Comparison of ENCODE assay signal across 8 mouse cellular contexts in genomic region chr9:111055800-111056518, GRCm38 (mm10). TPM values are rescaled to one million over a fixed set of nuclear protein-coding genes. Genes with fewer than 3 reads are reported as not detected.
DNase-seq lines count a peak whose midpoint lies in the region; ATAC-seq and TF ChIP-seq lines count a peak whose summit lies in the region.

No protein-coding gene starts in this region.

- H3K36me3 ChIP-seq in heart, embryonic 10.5 days: no peaks in the 10 kb centered on the region
- peaks cover 18% of the 10 kb centered on the region for H3K36me3 ChIP-seq in G1E (replicated peaks)
- H3K36me3 ChIP-seq in heart, embryonic 14.5 days (ENCODE audit: control insufficient read depth, insufficient read depth, low read length): no peaks in the 10 kb centered on the region
- H3K36me3 ChIP-seq in liver, embryonic 15.5 days (replicated peaks): peaks cover 40% of the 10 kb centered on the region
- H3K36me3 ChIP-seq in stomach, embryonic 14.5 days (ENCODE audit: control insufficient read depth, insufficient read depth, low read length): no peaks in the 10 kb centered on the region

- H3K4me3 ChIP-seq in heart, embryonic 10.5 days: peak overlapping the region; percentile 60
- H3K4me3 ChIP-seq in G1E (ENCODE audit: low read depth, low read length): peak overlapping the region; percentile 71
- H3K4me3 ChIP-seq in heart, embryonic 14.5 days (ENCODE audit: control insufficient read depth in 1 of 2, insufficient read depth in 1 of 2, low read depth in 1 of 2, low read length in 2 of 2): peak overlapping the region; percentile 58 to 70
- peak overlapping the region; percentile 79 for H3K4me3 ChIP-seq in liver, embryonic 15.5 days (replicated peaks)
- H3K4me3 ChIP-seq in stomach, embryonic 14.5 days (ENCODE audit: low read depth, low read length): peak overlapping the region; percentile 35

- no peak for TF ChIP-seq CTCF in G1E (IDR thresholded peaks at IDR 0.05; ENCODE audit: low read depth, low read length)

- no peak for DNase-seq in heart, embryonic 10.5 days (ENCODE audit: low spot score)
- no peak for DNase-seq in heart, postnatal 36 days
- peak; percentile 9 for DNase-seq in G1E (ENCODE audit: low spot score)
- no peak for DNase-seq in embryo, embryonic 10.5 days (ENCODE audit: low spot score)
- no peak for DNase-seq in cerebellum, postnatal 25 days

- H3K27ac ChIP-seq in heart, embryonic 10.5 days: peak overlapping the region; percentile 85
- H3K27ac ChIP-seq in heart, embryonic 14.5 days (replicated peaks in 1 of 2; ENCODE audit: control insufficient read depth in 1 of 2, insufficient read depth in 1 of 2, low read depth in 2 of 2, low read length in 2 of 2): peak overlapping the region; percentile 47 to 50; a peak in 2 of 4 replicates
- peak overlapping the region; percentile 100 for H3K27ac ChIP-seq in liver, embryonic 15.5 days (replicated peaks)
- H3K27ac ChIP-seq in stomach, embryonic 14.5 days (ENCODE audit: low read length): no peak overlapping the region

- H3K4me1 ChIP-seq in heart, embryonic 10.5 days: peaks cover 41% of the 10 kb centered on the region
- peaks cover 70% of the 10 kb centered on the region for H3K4me1 ChIP-seq in G1E (ENCODE audit: insufficient read depth, low read depth, low read length)
- peaks cover 18 to 29% of the 10 kb centered on the region in 2 experiments for H3K4me1 ChIP-seq in heart, embryonic 14.5 days (ENCODE audit: control insufficient read depth in 2 of 2, insufficient read depth in 2 of 2, low read length in 2 of 2)
- H3K4me1 ChIP-seq in liver, embryonic 15.5 days (replicated peaks): peaks cover 56% of the 10 kb centered on the region
- no peaks in the 10 kb centered on the region for H3K4me1 ChIP-seq in stomach, embryonic 14.5 days (ENCODE audit: control insufficient read depth, insufficient read depth, low read length)

- H3K9me3 ChIP-seq in heart, embryonic 10.5 days: no peaks in the 10 kb centered on the region
- H3K9me3 ChIP-seq in G1E (replicated peaks): no peaks in the 10 kb centered on the region
- no peaks in the 10 kb centered on the region for H3K9me3 ChIP-seq in heart, embryonic 14.5 days (ENCODE audit: control insufficient read depth, low read length)
- H3K9me3 ChIP-seq in liver, embryonic 15.5 days (replicated peaks): no peaks in the 10 kb centered on the region
- H3K9me3 ChIP-seq in stomach, embryonic 14.5 days (ENCODE audit: control insufficient read depth, low read depth, low read length): no peaks in the 10 kb centered on the region

- H3K4me2 ChIP-seq in heart, embryonic 14.5 days (ENCODE audit: low read length): peak overlapping the region; percentile 83
- H3K4me2 ChIP-seq in liver, embryonic 15.5 days: peak overlapping the region; percentile 81
- H3K4me2 ChIP-seq in stomach, embryonic 14.5 days (replicated peaks; ENCODE audit: low read depth, low read length): peak overlapping the region; percentile 50

- no peak for ATAC-seq in G1E (ENCODE audit: extremely low read depth, insufficient number of reproducible peaks, low FRiP score, poor library complexity, severe bottlenecking)
- ATAC-seq in heart, embryonic 14.5 days (ENCODE audit: insufficient number of reproducible peaks, insufficient read depth, low FRiP score, low read depth): no peak
- ATAC-seq in liver, embryonic 15.5 days (ENCODE audit: insufficient read depth): no peak
- ATAC-seq in stomach, embryonic 14.5 days (ENCODE audit: insufficient number of reproducible peaks, insufficient read depth, low FRiP score, low read depth): no peak

- peak overlapping the region; percentile 75 for H3K9ac ChIP-seq in heart, embryonic 14.5 days (ENCODE audit: low read length)
- peak overlapping the region; percentile 80 for H3K9ac ChIP-seq in liver, embryonic 15.5 days
- 0 out of 2 replicates have a peak overlapping the region, but pooled peaks have one; percentile 0 for H3K9ac ChIP-seq in stomach, embryonic 14.5 days (replicated peaks; ENCODE audit: low read depth, low read length)

- H3K27me3 ChIP-seq in heart, embryonic 10.5 days (ENCODE audit: insufficient read depth, poor library complexity, severe bottlenecking): no peaks in the 10 kb centered on the region
- H3K27me3 ChIP-seq in G1E (ENCODE audit: insufficient read depth, low read length): no peaks in the 10 kb centered on the region
- H3K27me3 ChIP-seq in heart, embryonic 14.5 days (ENCODE audit: control insufficient read depth, insufficient read depth, low read length): no peaks in the 10 kb centered on the region
- 0 out of 2 replicates have a peak, but pooled peaks cover 6% of the 10 kb centered on the region for H3K27me3 ChIP-seq in liver, embryonic 15.5 days
- H3K27me3 ChIP-seq in stomach, embryonic 14.5 days (ENCODE audit: control insufficient read depth, insufficient read depth, low read length): no peaks in the 10 kb centered on the region

- intact Hi-C loops in heart, postnatal 36 days (cut with DNase I): no loop called here

- WGBS in heart, embryonic 10.5 days: 55% methylated on average over 29 of the region's 29 CpGs
- 49% methylated on average over 29 of the region's 29 CpGs for WGBS in heart, embryonic 14.5 days
- WGBS in liver, embryonic 15.5 days (ENCODE audit: insufficient replicate concordance): 35% methylated on average over 29 of the region's 29 CpGs
- 56% methylated on average over 29 of the region's 29 CpGs for WGBS in stomach, embryonic 14.5 days

RNA-seq across cellular contexts. Expression of gene Ccrl2, which starts 1.4 kb away (rescaled TPM):
- 2.6 and 3.0 TPM in 2 replicates for polyA plus RNA-seq in heart, embryonic 10.5 days (2016; fragmentation: Nextera tagmentation; extraction: Ambion mirVana)
- total RNA-seq in heart, postnatal 36 days (2021): 10 to 100 TPM; 14.3 to 21.1 TPM
- total RNA-seq in G1E (2014; fragmentation: Nextera tagmentation) (32.2 and 44.7 TPM in 2 replicates), G1E (2017) (20.9 and 21.0 TPM in 2 replicates)
- 0.18 and 0.78 TPM in 2 replicates for polyA plus RNA-seq in G1E (2012)
- polyA plus RNA-seq in heart, embryonic 14.5 days (2014; fragmentation: Nextera tagmentation; extraction: Ambion mirVana): 3.2 and 3.6 TPM in 2 replicates
- 15.1 and 15.7 TPM in 2 replicates for polyA plus RNA-seq in liver, embryonic 15.5 days (2015; fragmentation: Nextera tagmentation; extraction: Ambion mirVana)
- 1.0 and 2.2 TPM in 2 replicates for polyA plus RNA-seq in stomach, embryonic 14.5 days (2014; fragmentation: Nextera tagmentation; extraction: Ambion mirVana)

RNA-seq across cellular contexts. Expression of gene Ltf, which starts 36.9 kb away (rescaled TPM):
- 0.40 TPM in 1 of 2 replicates, not detected in the other for polyA plus RNA-seq in heart, embryonic 10.5 days (2016; fragmentation: Nextera tagmentation; extraction: Ambion mirVana)
- total RNA-seq in heart, postnatal 36 days (2021): under 1 TPM; 0.75 to 0.84 TPM
- total RNA-seq in G1E (2014; fragmentation: Nextera tagmentation): not detected in 2 replicates
- 0.16 TPM in 1 of 2 replicates, not detected in the other for total RNA-seq in G1E (2017)
- not detected in 2 replicates for polyA plus RNA-seq in G1E (2012)
- polyA plus RNA-seq in heart, embryonic 14.5 days (2014; fragmentation: Nextera tagmentation; extraction: Ambion mirVana): 1.3 and 1.6 TPM in 2 replicates
- 139 and 168 TPM in 2 replicates for polyA plus RNA-seq in liver, embryonic 15.5 days (2015; fragmentation: Nextera tagmentation; extraction: Ambion mirVana)
- polyA plus RNA-seq in stomach, embryonic 14.5 days (2014; fragmentation: Nextera tagmentation; extraction: Ambion mirVana): 2.2 and 3.1 TPM in 2 replicates

Comparison
In these comparisons a context has a peak if more than half of its experiments do, and no peak if none do; other contexts are left out.
1. H3K9ac ChIP-seq: peak in every context shown above with its lines; median percentile 80 in liver, embryonic 15.5 days; 75 in heart, embryonic 14.5 days; 0 in stomach, embryonic 14.5 days.
2. RNA of gene Ltf, which starts 36.9 kb away (polyA plus RNA-seq): 139 to 168 TPM in liver, embryonic 15.5 days; 2.2 to 3.1 TPM in stomach, embryonic 14.5 days, 1.3 to 1.6 TPM in heart, embryonic 14.5 days, 0.40 TPM in heart, embryonic 10.5 days and not detected in G1E; every median in the first group is over 10 times any median in the second.
3. Peak in every context shown above with its lines, with median percentiles within 50 percentile points of each other: H3K4me3 ChIP-seq and H3K4me2 ChIP-seq.